ENCODE assay signal across 27 mouse cellular contexts in genomic region chr2:70406846-70407245, GRCm38 (mm10).
DNase-seq lines count a peak whose midpoint lies in the region; ATAC-seq and TF ChIP-seq lines count a peak whose summit lies in the region.
"Had no signal": no experiment of that assay in that cellular context is flagged by ENCODE, and none has a peak within 500 bp of the region (broad histone marks: within the 10 kb centered on the region; RNA-seq: fewer than 3 reads in every experiment).

No protein-coding gene starts in this region.

- TF ChIP-seq CTCF in lung, embryonic 14.5 days (IDR thresholded peaks at IDR 0.05; ENCODE audit: low read depth), result no peak
- no peak for TF ChIP-seq CTCF in lung, postnatal 0 days (IDR thresholded peaks at IDR 0.05)

- no peak for TF ChIP-seq EP300 in lung, postnatal 0 days (IDR thresholded peaks at IDR 0.05)

- no peak overlapping the region for H3K9ac ChIP-seq in lung, embryonic 14.5 days
- no peak overlapping the region for H3K9ac ChIP-seq in lung, postnatal 0 days (replicated peaks; ENCODE audit: low read depth)
- H3K9ac ChIP-seq: embryonic facial prominence, embryonic 13.5 days; forebrain, embryonic 13.5 days; forebrain, postnatal 0 days; heart, embryonic 13.5 days had no signal

- intact Hi-C loops in heart, postnatal 36 days (cut with DNase I), result no loop called here

- H3K36me3 ChIP-seq in heart, embryonic 10.5 days, result no peaks in the 10 kb centered on the region
- H3K36me3 ChIP-seq in lung, embryonic 14.5 days (ENCODE audit: insufficient read depth), result no peaks in the 10 kb centered on the region
- H3K36me3 ChIP-seq in lung, postnatal 0 days (ENCODE audit: insufficient read depth, low read length), result no peaks in the 10 kb centered on the region
- H3K36me3 ChIP-seq: embryonic facial prominence, embryonic 10.5 days; embryonic facial prominence, embryonic 13.5 days; heart, embryonic 13.5 days had no signal

- no peak for ATAC-seq in lung, embryonic 14.5 days (ENCODE audit: insufficient read depth)
- no peak for ATAC-seq in lung, postnatal 0 days
- ATAC-seq: CD4-positive, CD25-positive, alpha-beta regulatory T cell, adult 4 months; forebrain, embryonic 13.5 days; forebrain, postnatal 0 days; hindbrain, embryonic 16.5 days; inflammation-experienced regulatory T-cells, adult 6 months; intestine, embryonic 16.5 days had no signal

- H3K4me2 ChIP-seq in lung, embryonic 14.5 days, result no peak overlapping the region
- no peak overlapping the region for H3K4me2 ChIP-seq in lung, postnatal 0 days (replicated peaks; ENCODE audit: low read depth, low read length)
- H3K4me2 ChIP-seq: embryonic facial prominence, embryonic 13.5 days; forebrain, embryonic 13.5 days had no signal

- H3K4me1 ChIP-seq in heart, embryonic 10.5 days, result peaks cover 11% of the 10 kb centered on the region
- no peaks in the 10 kb centered on the region for H3K4me1 ChIP-seq in lung, embryonic 14.5 days (ENCODE audit: insufficient read depth)
- H3K4me1 ChIP-seq in lung, postnatal 0 days (ENCODE audit: insufficient read depth, low read depth, low read length), result no peaks in the 10 kb centered on the region

- WGBS in heart, embryonic 10.5 days, result 90% methylated on average over 5 of the region's 5 CpGs
- 80% methylated on average over 5 of the region's 5 CpGs for WGBS in lung, embryonic 14.5 days
- 70% methylated on average over 5 of the region's 5 CpGs for WGBS in lung, postnatal 0 days

- no peak overlapping the region for H3K4me3 ChIP-seq in heart, embryonic 10.5 days
- no peak overlapping the region for H3K4me3 ChIP-seq in lung, embryonic 14.5 days (ENCODE audit: low read depth, low read length)
- H3K4me3 ChIP-seq in lung, postnatal 0 days (ENCODE audit: low read depth, low read length), result no peak overlapping the region
- H3K4me3 ChIP-seq: embryonic facial prominence, embryonic 10.5 days; embryonic facial prominence, embryonic 13.5 days; erythroblast, embryonic 14.5 days; forebrain, embryonic 13.5 days; gastrocnemius, adult 2 months; heart, embryonic 13.5 days had no signal

- H3K27me3 ChIP-seq in heart, embryonic 10.5 days (ENCODE audit: insufficient read depth, poor library complexity, severe bottlenecking), result no peaks in the 10 kb centered on the region
- no peaks in the 10 kb centered on the region for H3K27me3 ChIP-seq in lung, embryonic 14.5 days (ENCODE audit: insufficient read depth, low read length)
- H3K27me3 ChIP-seq in lung, postnatal 0 days (replicated peaks; ENCODE audit: insufficient read depth, low read length), result no peaks in the 10 kb centered on the region
- H3K27me3 ChIP-seq: embryonic facial prominence, embryonic 13.5 days; forebrain, embryonic 13.5 days; heart, embryonic 13.5 days had no signal

- no peak overlapping the region for H3K27ac ChIP-seq in heart, embryonic 10.5 days
- H3K27ac ChIP-seq in lung, embryonic 14.5 days (ENCODE audit: low read depth), result no peak overlapping the region
- H3K27ac ChIP-seq in lung, postnatal 0 days (ENCODE audit: low read length), result no peak overlapping the region
- H3K27ac ChIP-seq: embryonic facial prominence, embryonic 10.5 days; embryonic facial prominence, embryonic 13.5 days; forebrain, embryonic 13.5 days; gastrocnemius, adult 2 months had no signal

- H3K9me3 ChIP-seq in heart, embryonic 10.5 days, result no peaks in the 10 kb centered on the region
- no peaks in the 10 kb centered on the region for H3K9me3 ChIP-seq in lung, embryonic 14.5 days (ENCODE audit: low read depth, low read length)
- no peaks in the 10 kb centered on the region for H3K9me3 ChIP-seq in lung, postnatal 0 days (ENCODE audit: low read length)
- H3K9me3 ChIP-seq: embryonic facial prominence, embryonic 10.5 days; embryonic facial prominence, embryonic 13.5 days; forebrain, embryonic 13.5 days; heart, embryonic 13.5 days had no signal

- peak; percentile 10 for DNase-seq in heart, embryonic 10.5 days (ENCODE audit: low spot score)
- DNase-seq in heart, postnatal 36 days, result no peak
- DNase-seq in lung, embryonic 14.5 days, result peak; percentile 36
- DNase-seq in lung, postnatal 0 days (ENCODE audit: low spot score), result no peak
- DNase-seq in retina, postnatal 1 day, result peak; percentile 57
- no peak for DNase-seq in retina, embryonic 14.5 days (ENCODE audit: low spot score)
- DNase-seq: adrenal gland, adult 2 months; adrenal gland, postnatal 14 days; cerebellum, adult 11-12 months; cerebellum, adult 8-10 months; cerebellum, postnatal 10 days; cerebellum, postnatal 36 days; embryo, embryonic 11 days; forebrain, postnatal 0 days; gastrocnemius, adult 2 months; gastrocnemius, postnatal 14 days; heart, adult 18-20 months; heart, postnatal 14 days had no signal

Comparison
In these comparisons a context has a peak if more than half of its experiments do, and no peak if none do; other contexts are left out.
1. DNase-seq: peak in heart, embryonic 10.5 days (single experiment), lung, embryonic 14.5 days (single experiment) and retina, postnatal 1 day (single experiment); none in heart, postnatal 36 days (0 of 2), lung, postnatal 0 days (single experiment) and retina, embryonic 14.5 days (single experiment).